Mouse (Mus musculus): ENCODE data around the gene Lbp. TPM values are rescaled to one million over a fixed set of nuclear protein-coding genes. Genes with fewer than 3 reads are reported as not detected.

Lbp gene
- polyA plus RNA-seq, 1 experiment from 2014 or later = 2.3 TPM

- no peak overlapping the region for H3K4me3 ChIP-seq (replicated peaks)
- H3K4me1 ChIP-seq = peaks cover 11% of the 10 kb centered on the region
- H3K4me2 ChIP-seq = no peak overlapping the region
- no peaks in the 10 kb centered on the region for H3K9me3 ChIP-seq (replicated peaks)
- no peaks in the 10 kb centered on the region for H3K36me3 ChIP-seq
- no peaks in the 10 kb centered on the region for H3K27me3 ChIP-seq (replicated peaks)
- ATAC-seq (ENCODE audit: low FRiP score) = no peak
- H3K27ac ChIP-seq (replicated peaks) = no peak overlapping the region
- 78% methylated on average over 12 of the region's 12 CpGs for WGBS
- H3K9ac ChIP-seq (replicated peaks) = no peak overlapping the region
Measured at GRCm38 (mm10) chr2:158365099-158365850, 59.0 kb downstream of the Lbp start.

DNA sequence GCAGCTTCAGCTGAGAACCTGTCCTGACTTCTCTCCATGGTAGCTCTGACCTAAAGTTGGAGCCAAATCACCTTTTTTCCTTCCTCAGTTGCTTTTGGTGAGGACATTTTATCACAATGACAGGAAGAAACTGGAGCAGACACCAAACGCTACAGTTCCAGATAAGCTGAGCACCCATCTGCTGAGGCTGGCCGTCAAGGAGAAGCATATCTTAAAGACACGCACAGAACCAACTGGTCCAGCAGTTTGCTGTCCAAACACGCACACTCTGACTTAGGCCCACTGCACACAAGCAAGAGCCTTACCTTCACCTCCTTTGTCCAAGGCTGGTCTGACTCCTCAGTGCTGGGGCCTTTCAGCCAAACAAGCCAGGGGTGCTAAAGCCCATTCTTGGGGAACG lies 61.4 kb downstream of the Lbp start:
- H3K4me2 ChIP-seq = no peak overlapping the region
- H3K27ac ChIP-seq (replicated peaks) = no peak overlapping the region
- H3K27me3 ChIP-seq (replicated peaks) = no peaks in the 10 kb centered on the region
- H3K4me3 ChIP-seq (replicated peaks) = no peak overlapping the region
- ATAC-seq (ENCODE audit: low FRiP score) = no peak
- no peaks in the 10 kb centered on the region for H3K4me1 ChIP-seq
- no peaks in the 10 kb centered on the region for H3K36me3 ChIP-seq
- no peak overlapping the region for H3K9ac ChIP-seq (replicated peaks)
- WGBS = 88% methylated on average over 5 of the region's 5 CpGs
- H3K9me3 ChIP-seq (replicated peaks) = no peaks in the 10 kb centered on the region

- H3K4me3 ChIP-seq (replicated peaks) = no peak overlapping the region
- no peaks in the 10 kb centered on the region for H3K27me3 ChIP-seq (replicated peaks)
- no peak overlapping the region for H3K9ac ChIP-seq (replicated peaks)
- no peak overlapping the region for H3K27ac ChIP-seq (replicated peaks)
- no peak overlapping the region for H3K4me2 ChIP-seq
- H3K9me3 ChIP-seq (replicated peaks) = no peaks in the 10 kb centered on the region
- ATAC-seq (ENCODE audit: low FRiP score) = no peak
- H3K36me3 ChIP-seq = no peaks in the 10 kb centered on the region
- WGBS = 96% methylated on average over 8 of the region's 8 CpGs
- H3K4me1 ChIP-seq = no peaks in the 10 kb centered on the region
Measured at GRCm38 (mm10) chr2:158368313-158368712, 62.0 kb downstream of the Lbp start.

DNA sequence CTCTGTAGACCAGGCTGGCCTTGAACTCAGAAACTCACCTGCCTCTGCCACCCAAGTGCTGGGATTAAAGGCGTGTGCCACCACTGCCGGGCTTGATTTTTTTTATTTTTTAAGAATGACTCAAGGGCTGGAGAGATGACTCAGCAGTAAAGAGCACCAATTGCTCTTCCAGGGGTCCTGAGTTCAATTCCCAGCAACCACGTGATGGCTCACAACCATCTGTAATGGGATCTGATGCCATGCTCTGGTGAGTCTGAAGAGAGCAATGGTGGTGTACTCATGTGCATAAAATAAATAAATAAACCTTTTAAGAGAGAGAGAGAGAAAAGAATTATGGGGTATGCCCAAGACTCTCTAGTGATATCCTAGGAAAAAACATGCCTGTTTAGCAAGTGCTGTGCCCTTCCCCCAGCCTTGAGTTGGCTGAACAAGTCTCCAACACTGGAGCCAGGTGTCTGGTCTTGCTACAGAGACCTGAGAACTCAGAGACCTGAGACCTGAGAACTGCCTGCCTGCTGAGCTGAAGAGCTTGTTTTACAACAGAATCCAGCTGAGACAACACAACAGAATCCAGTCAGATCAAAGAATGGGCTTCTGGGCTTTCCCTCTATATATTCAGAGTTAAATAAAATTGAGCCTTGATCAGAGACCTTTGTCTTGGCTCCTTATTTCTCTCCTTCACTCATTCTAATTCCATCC lies 63.3 kb downstream of the Lbp start:
- Histone ChIP-seq H3K4me1 (no peaks in the 10 kb centered on the region), H3K9ac (replicated peaks) (no peak overlapping the region), H3K36me3 (no peaks in the 10 kb centered on the region), H3K27ac (replicated peaks) (no peak overlapping the region), H3K4me2 (no peak overlapping the region), H3K27me3 (replicated peaks) (peaks cover 4% of the 10 kb centered on the region; the same call in 1 of the 2 replicates), H3K4me3 (replicated peaks) (no peak overlapping the region), H3K9me3 (replicated peaks) (no peaks in the 10 kb centered on the region)
- ATAC-seq (ENCODE audit: low FRiP score) = no peak
- WGBS = 78% methylated on average over 3 of the region's 3 CpGs

DNA sequence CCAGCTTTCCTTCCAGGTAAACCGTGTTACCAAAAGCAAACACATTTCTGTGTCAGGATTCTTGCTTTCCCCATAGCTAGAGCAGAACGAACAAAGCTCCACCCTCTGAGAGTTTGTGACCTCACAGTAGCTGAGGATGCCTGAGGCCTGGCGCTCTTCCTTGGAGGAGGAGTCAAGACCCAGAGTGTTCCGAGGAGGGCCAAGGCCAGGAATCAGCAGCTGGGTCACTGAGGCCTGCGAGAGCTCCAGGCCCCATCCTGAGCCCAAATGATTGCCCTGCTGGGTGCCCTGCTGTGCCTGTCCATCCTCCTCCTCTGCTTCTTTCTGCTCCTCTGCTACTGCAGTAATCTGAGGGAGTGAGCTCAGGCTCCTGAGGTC lies 63.9 kb downstream of the Lbp start:
- Histone ChIP-seq H3K9ac (replicated peaks) (no peak overlapping the region), H3K4me1 (no peaks in the 10 kb centered on the region), H3K36me3 (no peaks in the 10 kb centered on the region), H3K27me3 (replicated peaks) (peaks cover 4% of the 10 kb centered on the region; the same call in 1 of the 2 replicates), H3K27ac (replicated peaks) (no peak overlapping the region), H3K4me3 (replicated peaks) (no peak overlapping the region), H3K9me3 (replicated peaks) (no peaks in the 10 kb centered on the region), H3K4me2 (no peak overlapping the region)
- WGBS = 11% methylated on average over 5 of the region's 5 CpGs
- ATAC-seq (ENCODE audit: low FRiP score) = no peak

DNA sequence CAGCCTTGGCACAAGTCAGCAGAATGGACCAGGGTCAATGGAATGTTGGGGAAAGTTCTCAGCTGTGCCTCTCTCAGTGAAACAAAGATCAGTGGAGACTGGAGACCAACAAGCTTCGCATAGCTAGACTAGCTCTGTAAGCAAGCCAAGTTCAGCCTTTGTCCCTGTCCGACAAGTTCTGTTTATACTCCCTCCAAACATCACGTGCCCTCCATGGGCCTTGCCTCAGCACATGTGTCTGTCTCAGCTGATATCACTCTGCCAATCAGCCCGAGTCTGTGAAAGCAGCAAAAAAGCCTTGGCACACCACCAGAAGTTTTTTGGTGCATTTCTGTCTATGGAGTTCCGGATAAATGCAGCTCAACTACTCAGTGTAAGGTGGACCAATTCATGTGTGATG lies 66.8 kb downstream of the Lbp start:
- 82% methylated on average over 5 of the region's 5 CpGs for WGBS
- no peak overlapping the region for H3K4me2 ChIP-seq

GRCm38 (mm10) chr2:158373516-158373915 lies 67.2 kb downstream of the Lbp start:
- 74% methylated on average over 7 of the region's 7 CpGs for WGBS
- no peak overlapping the region for H3K4me3 ChIP-seq (replicated peaks)

More for the DNA sequence above, 66.8 kb downstream of the Lbp start:
- no peak for ATAC-seq (ENCODE audit: low FRiP score)
- H3K4me3 ChIP-seq (replicated peaks) = no peak overlapping the region
- H3K9ac ChIP-seq (replicated peaks) = no peak overlapping the region
- H3K27ac ChIP-seq (replicated peaks) = no peak overlapping the region
- H3K36me3 ChIP-seq = peaks cover 6% of the 10 kb centered on the region; the same call in 1 of the 2 replicates
- H3K9me3 ChIP-seq (replicated peaks) = no peaks in the 10 kb centered on the region
- peaks cover 11% of the 10 kb centered on the region for H3K4me1 ChIP-seq
- peaks cover 4% of the 10 kb centered on the region; the same call in 1 of the 2 replicates for H3K27me3 ChIP-seq (replicated peaks)

DNA sequence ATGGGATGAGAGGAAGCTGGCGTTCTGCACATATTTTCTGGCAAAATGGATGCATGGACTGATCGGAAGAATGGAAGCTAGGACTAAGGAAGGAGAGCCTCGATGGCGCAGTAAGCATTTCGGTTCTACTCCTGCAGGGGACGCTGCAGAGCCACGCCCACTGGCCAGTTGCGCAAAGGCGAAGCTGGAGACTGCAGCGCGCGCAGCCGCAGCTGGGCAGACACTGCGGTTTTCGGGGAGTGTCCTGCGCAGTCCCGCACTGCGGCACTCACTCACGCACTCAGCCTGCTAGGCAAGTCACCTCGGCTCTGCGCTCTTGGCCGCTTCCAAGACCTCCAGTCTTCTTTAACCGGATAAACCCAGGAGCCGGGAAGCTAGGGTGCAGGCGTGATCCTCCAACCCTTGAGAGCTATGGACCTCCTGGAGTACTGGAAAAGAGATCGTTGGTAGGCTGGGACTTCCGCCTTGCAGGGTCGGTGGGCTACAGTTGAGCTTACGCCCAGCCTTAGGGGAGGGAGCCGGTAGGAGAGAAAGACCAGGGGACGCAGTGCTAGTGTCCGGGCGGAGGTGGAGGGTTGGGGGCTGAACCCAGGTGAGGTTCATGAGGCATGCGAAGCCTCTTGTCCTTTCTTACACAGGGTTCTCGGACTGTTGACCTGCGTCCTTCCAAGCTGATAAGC lies 69.3 kb downstream of the Lbp start, which contains the start of gene Snhg11:
Snhg11 (plus strand) TSS at position 196 of the 680 bp plus-strand sequence.
- H3K36me3 ChIP-seq = peaks cover 13% of the 10 kb centered on the region; the same call in 1 of the 2 replicates
- H3K9me3 ChIP-seq (replicated peaks) = no peaks in the 10 kb centered on the region
- peak within 1 kb of the TSS; percentile 74 for H3K9ac ChIP-seq (replicated peaks)
- WGBS = 1% methylated on average over 36 of the region's 36 CpGs
- peak within 1 kb of the TSS; percentile 62 for H3K4me2 ChIP-seq
- ATAC-seq (ENCODE audit: low FRiP score) = peak; percentile 92
- peaks cover 4% of the 10 kb centered on the region; the same call in 1 of the 2 replicates for H3K27me3 ChIP-seq (replicated peaks)
- peak within 1 kb of the TSS; percentile 93 for H3K27ac ChIP-seq (replicated peaks)
- H3K4me3 ChIP-seq (replicated peaks) = peak within 1 kb of the TSS; percentile 66
- H3K4me1 ChIP-seq = peaks cover 35% of the 10 kb centered on the region

More at GRCm38 (mm10) chr2:158373516-158373915, 67.2 kb downstream of the Lbp start:
- no peak for ATAC-seq (ENCODE audit: low FRiP score)
- Histone ChIP-seq H3K4me2 (no peak overlapping the region), H3K9me3 (replicated peaks) (no peaks in the 10 kb centered on the region), H3K36me3 (peaks cover 11% of the 10 kb centered on the region; the same call in 1 of the 2 replicates), H3K27me3 (replicated peaks) (peaks cover 4% of the 10 kb centered on the region; the same call in 1 of the 2 replicates), H3K9ac (replicated peaks) (no peak overlapping the region), H3K4me1 (peaks cover 16% of the 10 kb centered on the region), H3K27ac (replicated peaks) (no peak overlapping the region)

DNA sequence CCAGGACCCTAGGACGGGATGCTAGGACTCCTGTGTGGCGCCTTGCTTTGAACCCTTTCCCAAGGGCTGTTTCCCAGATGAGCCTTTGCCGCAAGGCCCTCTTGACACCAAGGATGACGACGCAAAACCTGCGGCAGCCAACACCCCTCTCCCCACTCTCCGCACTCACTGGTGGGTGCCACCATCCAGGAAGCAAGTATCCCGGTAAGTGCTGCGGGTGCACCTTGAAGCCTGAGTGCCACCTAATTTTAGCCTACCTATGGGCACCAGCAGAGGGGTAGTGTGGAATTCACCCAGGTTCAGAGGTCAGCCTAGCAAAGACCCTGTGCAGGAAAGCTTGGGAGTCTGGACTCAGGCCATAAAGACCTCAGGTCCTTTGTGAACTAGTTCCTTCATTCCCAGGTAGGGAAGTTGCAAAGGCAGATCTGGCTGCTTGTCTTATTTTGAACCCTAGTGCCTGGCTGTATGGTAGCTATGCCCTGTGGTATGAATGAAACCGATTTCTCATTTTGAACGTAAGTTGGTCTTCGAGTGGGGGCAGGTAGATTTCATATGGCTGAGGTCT lies 69.9 kb downstream of the Lbp start:
- H3K9ac ChIP-seq (replicated peaks) = peak overlapping the region; percentile 74

GRCm38 (mm10) chr2:158376798-158377197 lies 70.5 kb downstream of the Lbp start:
- peak overlapping the region; percentile 74 for H3K9ac ChIP-seq (replicated peaks)
- peaks cover 4% of the 10 kb centered on the region; the same call in 1 of the 2 replicates for H3K27me3 ChIP-seq (replicated peaks)
- peak overlapping the region; percentile 93 for H3K27ac ChIP-seq (replicated peaks)
- H3K36me3 ChIP-seq = peaks cover 24% of the 10 kb centered on the region
- 53% methylated on average over 7 of the region's 7 CpGs for WGBS
- H3K4me1 ChIP-seq = peaks cover 42% of the 10 kb centered on the region
- H3K4me3 ChIP-seq (replicated peaks) = peak overlapping the region; percentile 66
- no peaks in the 10 kb centered on the region for H3K9me3 ChIP-seq (replicated peaks)
- H3K4me2 ChIP-seq = peak overlapping the region; percentile 62
- ATAC-seq (ENCODE audit: low FRiP score) = no peak

More for the DNA sequence above, 69.9 kb downstream of the Lbp start:
- peaks cover 4% of the 10 kb centered on the region; the same call in 1 of the 2 replicates for H3K27me3 ChIP-seq (replicated peaks)
- peaks cover 19% of the 10 kb centered on the region for H3K36me3 ChIP-seq
- peaks cover 41% of the 10 kb centered on the region for H3K4me1 ChIP-seq
- peak overlapping the region; percentile 62 for H3K4me2 ChIP-seq
- WGBS = 28% methylated on average over 12 of the region's 12 CpGs
- H3K9me3 ChIP-seq (replicated peaks) = no peaks in the 10 kb centered on the region
- H3K27ac ChIP-seq (replicated peaks) = peak overlapping the region; percentile 93
- H3K4me3 ChIP-seq (replicated peaks) = peak overlapping the region; percentile 66
- ATAC-seq (ENCODE audit: low FRiP score) = peak; percentile 29

DNA sequence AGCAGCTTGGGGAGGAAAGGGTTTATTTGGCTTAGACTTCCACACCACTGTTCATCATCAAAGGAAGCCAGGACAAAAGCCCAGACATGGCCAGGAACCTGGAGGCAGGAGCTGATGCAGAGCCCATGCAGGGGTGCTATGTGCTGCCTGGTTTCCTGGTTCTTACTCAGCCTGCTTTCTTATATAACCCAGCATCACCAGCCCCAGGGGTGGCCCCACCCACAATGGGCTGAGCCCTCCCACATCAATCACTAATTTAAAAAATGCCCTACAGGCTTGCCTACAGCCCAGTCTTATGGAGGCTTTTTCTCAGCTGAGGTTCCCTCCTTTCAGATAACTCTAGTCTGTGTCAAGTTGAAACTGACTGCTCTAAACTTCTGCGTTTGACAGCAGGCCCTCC lies 71.5 kb downstream of the Lbp start:
- Histone ChIP-seq H3K27ac (replicated peaks) (no peak overlapping the region), H3K4me2 (peak overlapping the region; percentile 62), H3K4me1 (peaks cover 46% of the 10 kb centered on the region), H3K9ac (replicated peaks) (peak overlapping the region; percentile 74), H3K27me3 (replicated peaks) (peaks cover 4% of the 10 kb centered on the region; the same call in 1 of the 2 replicates), H3K4me3 (replicated peaks) (peak overlapping the region; percentile 66), H3K9me3 (replicated peaks) (no peaks in the 10 kb centered on the region), H3K36me3 (peaks cover 25% of the 10 kb centered on the region)
- ATAC-seq (ENCODE audit: low FRiP score) = no peak
- 91% methylated on average over 1 of the region's 1 CpGs for WGBS
